Mouse (Mus musculus): ENCODE data around the gene Gja10.

The Gja10 gene

DNA sequence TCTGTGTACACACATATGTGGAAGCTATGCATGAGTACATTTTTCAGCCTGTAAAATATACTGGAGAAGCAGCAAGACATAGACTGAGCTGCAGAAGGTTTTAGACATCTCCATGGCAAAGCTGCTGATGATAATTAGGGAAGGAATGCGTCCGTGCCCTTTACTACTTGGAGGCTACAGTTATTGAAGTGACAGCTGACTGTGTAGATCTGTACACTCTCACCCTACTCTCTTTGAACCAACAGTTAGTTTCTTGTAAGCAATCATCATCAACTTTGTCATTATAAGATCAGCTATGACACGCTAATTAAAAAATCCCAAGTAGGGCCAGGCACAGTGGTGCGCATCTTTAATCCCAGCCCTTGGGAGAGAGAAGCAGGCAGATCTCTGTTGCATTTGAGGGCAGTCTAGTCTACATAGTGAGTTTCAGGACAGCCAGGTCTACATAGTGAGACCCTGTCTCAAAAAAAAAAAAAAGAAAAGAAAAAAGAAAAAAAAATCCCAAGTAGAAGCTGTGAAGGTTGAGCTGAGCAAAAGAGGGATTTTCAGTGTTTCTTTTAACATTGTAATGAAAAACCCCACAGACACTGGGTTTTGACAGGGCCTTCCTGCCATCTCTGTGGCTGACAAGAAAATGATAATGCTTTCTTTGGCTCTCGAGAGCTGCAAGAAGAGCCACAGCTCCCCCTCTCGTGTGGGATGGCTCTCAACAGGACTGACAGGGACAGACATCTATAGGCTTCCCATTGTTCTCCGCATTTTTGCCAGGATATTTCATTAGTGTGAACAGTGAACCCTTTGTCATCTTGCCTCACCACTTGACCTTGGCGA, 41.6 kb downstream of the Gja10 start:
- peak; percentile 52 for DNase-seq (ENCODE audit: low spot score)

DNA sequence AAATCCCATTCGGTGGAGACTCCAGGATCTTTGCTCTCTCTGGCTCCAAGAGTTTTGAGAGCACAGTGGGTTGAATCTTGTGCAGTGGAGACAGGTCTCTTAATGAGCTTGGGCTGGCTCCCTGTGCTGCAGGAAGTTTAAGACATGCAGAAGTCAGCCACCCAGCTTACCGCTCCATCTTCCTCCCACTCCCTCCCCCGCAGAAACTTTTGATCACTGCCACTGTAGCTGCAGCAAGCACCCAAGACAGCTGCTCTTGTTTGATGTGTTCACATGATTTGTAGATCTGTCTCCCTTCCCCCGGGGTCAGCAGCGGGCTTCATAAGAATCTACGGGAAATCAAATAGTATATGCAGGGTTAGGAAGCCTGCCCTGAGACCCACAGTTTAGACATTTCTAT, 42.3 kb downstream of the Gja10 start:
- peak; percentile 52 for DNase-seq (ENCODE audit: low spot score)

DNA sequence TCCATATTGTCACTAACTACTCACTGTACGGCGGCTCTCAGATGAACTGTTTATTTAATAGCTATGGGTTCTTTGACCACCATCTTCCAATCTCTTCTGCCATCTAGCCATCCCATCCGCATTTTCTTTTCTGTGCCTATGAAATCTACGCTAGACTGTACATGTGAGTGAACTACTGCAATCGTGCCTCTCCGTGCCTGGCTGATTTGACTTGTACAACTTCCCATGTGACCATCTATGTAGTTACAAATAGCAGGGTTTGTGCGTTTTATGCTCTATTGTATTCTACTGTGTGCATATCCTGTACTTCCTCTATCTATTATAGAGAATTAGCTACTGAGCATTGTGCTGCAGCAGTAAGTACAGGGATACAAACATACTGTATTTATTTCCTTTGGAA, 47.1 kb downstream of the Gja10 start:
- DNase-seq (ENCODE audit: low spot score) = no peak

DNA sequence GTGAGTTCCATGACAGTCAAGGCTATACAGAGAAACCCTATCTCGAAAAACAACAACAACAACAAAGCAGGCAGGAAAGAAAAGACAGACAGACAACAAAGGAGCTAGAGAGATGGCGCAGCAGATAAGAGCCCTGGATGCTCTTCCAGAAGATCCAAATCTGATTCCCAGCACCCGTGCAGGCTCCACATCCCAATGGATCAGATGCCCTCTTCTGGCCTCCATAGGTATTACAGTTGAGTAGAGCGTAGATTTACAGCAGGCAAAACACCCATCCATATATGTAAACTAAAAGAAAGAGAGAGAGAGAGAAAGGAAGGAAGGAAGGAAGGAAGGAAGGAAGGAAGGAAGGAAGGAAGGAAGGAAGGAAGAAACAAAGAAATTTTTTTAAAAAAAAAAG, 51.2 kb downstream of the Gja10 start:
- no peak for DNase-seq (ENCODE audit: low spot score)

DNA sequence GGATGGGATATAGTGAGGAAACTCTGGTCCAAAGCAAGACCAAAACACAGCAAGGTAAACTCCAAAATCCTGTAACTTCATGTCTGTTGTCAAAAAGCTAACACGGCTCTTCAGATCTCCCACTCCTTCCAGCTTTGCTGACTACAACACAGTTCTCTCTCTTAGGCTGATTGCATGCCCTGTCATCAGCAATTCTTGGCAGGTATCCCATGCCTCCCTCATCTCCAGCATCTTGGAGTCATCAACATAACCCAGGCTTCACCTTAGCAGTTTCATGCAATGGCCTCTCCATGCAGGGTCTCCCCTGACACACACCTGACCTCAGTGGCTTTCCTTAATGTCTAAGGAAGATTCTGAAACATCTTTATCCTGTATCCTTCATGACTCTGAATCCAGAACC, 53.4 kb downstream of the Gja10 start:
- DNase-seq (ENCODE audit: low spot score) = no peak

Data from testis, postnatal 14 days (tissue).